Mouse (Mus musculus): ENCODE results near the gene Abcg1. TPM values are rescaled to one million over a fixed set of nuclear protein-coding genes. Genes with fewer than 3 reads are reported as not detected.

The Abcg1 gene
- polyA plus RNA-seq, 1 experiment, result not detected

GRCm38 (mm10) chr17:31036168-31036876 lies 21.2 kb upstream of the Abcg1 start:
- 29% methylated on average over 22 of the region's 22 CpGs for WGBS
- Histone ChIP-seq H3K4me3 (ENCODE audit: insufficient read depth, low read depth, low read length) (peak overlapping the region; percentile 26), H3K4me1 (ENCODE audit: control insufficient read depth, insufficient read depth, low read length) (peaks cover 19% of the 10 kb centered on the region), H3K27ac (ENCODE audit: insufficient read depth, low read depth, low read length) (peak overlapping the region; percentile 9; the same call in 1 of the 2 replicates)
- TF ChIP-seq CTCF (IDR thresholded peaks at IDR 0.05; ENCODE audit: insufficient read depth, low read depth, low read length), result no peak
- TF ChIP-seq POLR2A (IDR thresholded peaks at IDR 0.05; ENCODE audit: insufficient read depth, low read depth, low read length), result no peak

GRCm38 (mm10) chr17:31037331-31037730 lies 20.1 kb upstream of the Abcg1 start:
- 89% methylated on average over 8 of the region's 8 CpGs for WGBS
- Histone ChIP-seq H3K4me3 (ENCODE audit: insufficient read depth, low read depth, low read length) (no peak overlapping the region), H3K27ac (ENCODE audit: insufficient read depth, low read depth, low read length) (no peak overlapping the region), H3K4me1 (ENCODE audit: control insufficient read depth, insufficient read depth, low read length) (peaks cover 19% of the 10 kb centered on the region)
- TF ChIP-seq CTCF (IDR thresholded peaks at IDR 0.05; ENCODE audit: insufficient read depth, low read depth, low read length) (no peak), POLR2A (IDR thresholded peaks at IDR 0.05; ENCODE audit: insufficient read depth, low read depth, low read length) (no peak)

- Histone ChIP-seq H3K4me1 (ENCODE audit: control insufficient read depth, insufficient read depth, low read length) (peaks cover 17% of the 10 kb centered on the region), H3K27ac (ENCODE audit: insufficient read depth, low read depth, low read length) (no peak overlapping the region), H3K4me3 (ENCODE audit: insufficient read depth, low read depth, low read length) (no peak overlapping the region)
- no peak for TF ChIP-seq POLR2A (IDR thresholded peaks at IDR 0.05; ENCODE audit: insufficient read depth, low read depth, low read length)
- WGBS, result 63% methylated on average over 4 of the region's 4 CpGs
Measured at GRCm38 (mm10) chr17:31038381-31038780, 19.1 kb upstream of the Abcg1 start.

GRCm38 (mm10) chr17:31039626-31040025 lies 17.8 kb upstream of the Abcg1 start:
- WGBS, result 69% methylated on average over 7 of the region's 7 CpGs
- H3K4me3 ChIP-seq (ENCODE audit: insufficient read depth, low read depth, low read length), result no peak overlapping the region
- H3K27ac ChIP-seq (ENCODE audit: insufficient read depth, low read depth, low read length), result no peak overlapping the region
- H3K4me1 ChIP-seq (ENCODE audit: control insufficient read depth, insufficient read depth, low read length), result peaks cover 13% of the 10 kb centered on the region
- no peak for TF ChIP-seq CTCF (IDR thresholded peaks at IDR 0.05; ENCODE audit: insufficient read depth, low read depth, low read length)
- TF ChIP-seq POLR2A (IDR thresholded peaks at IDR 0.05; ENCODE audit: insufficient read depth, low read depth, low read length), result no peak

- no peak for TF ChIP-seq CTCF (IDR thresholded peaks at IDR 0.05; ENCODE audit: insufficient read depth, low read depth, low read length)
- TF ChIP-seq POLR2A (IDR thresholded peaks at IDR 0.05; ENCODE audit: insufficient read depth, low read depth, low read length), result no peak
- H3K4me1 ChIP-seq (ENCODE audit: control insufficient read depth, insufficient read depth, low read length), result peaks cover 13% of the 10 kb centered on the region
- no peak overlapping the region for H3K4me3 ChIP-seq (ENCODE audit: insufficient read depth, low read depth, low read length)
- no peak overlapping the region for H3K27ac ChIP-seq (ENCODE audit: insufficient read depth, low read depth, low read length)
- 91% methylated on average over 7 of the region's 7 CpGs for WGBS
Measured at GRCm38 (mm10) chr17:31040421-31040820, 17.1 kb upstream of the Abcg1 start.

GRCm38 (mm10) chr17:31042751-31043150 lies 14.7 kb upstream of the Abcg1 start:
- WGBS, result 70% methylated on average over 2 of the region's 2 CpGs
- no peak overlapping the region for H3K27ac ChIP-seq (ENCODE audit: insufficient read depth, low read depth, low read length)
- TF ChIP-seq POLR2A (IDR thresholded peaks at IDR 0.05; ENCODE audit: insufficient read depth, low read depth, low read length), result no peak
- no peak for TF ChIP-seq CTCF (IDR thresholded peaks at IDR 0.05; ENCODE audit: insufficient read depth, low read depth, low read length)
- H3K4me1 ChIP-seq (ENCODE audit: control insufficient read depth, insufficient read depth, low read length), result peaks cover 4% of the 10 kb centered on the region; the same call in 1 of the 2 replicates
- H3K4me3 ChIP-seq (ENCODE audit: insufficient read depth, low read depth, low read length), result no peak overlapping the region

GRCm38 (mm10) chr17:31057891-31058744 lies 643 bp downstream of the Abcg1 start:
- Histone ChIP-seq H3K4me3 (ENCODE audit: insufficient read depth, low read depth, low read length) (peak overlapping the region; percentile 85), H3K27ac (ENCODE audit: insufficient read depth, low read depth, low read length) (peak overlapping the region; percentile 91), H3K4me1 (ENCODE audit: control insufficient read depth, insufficient read depth, low read length) (peaks cover 31% of the 10 kb centered on the region)
- TF ChIP-seq CTCF (IDR thresholded peaks at IDR 0.05; ENCODE audit: insufficient read depth, low read depth, low read length) (no peak), POLR2A (IDR thresholded peaks at IDR 0.05; ENCODE audit: insufficient read depth, low read depth, low read length) (no peak)
- under 1% methylated on average over 31 of the region's 31 CpGs for WGBS

- no peak for TF ChIP-seq CTCF (IDR thresholded peaks at IDR 0.05; ENCODE audit: insufficient read depth, low read depth, low read length)
- TF ChIP-seq POLR2A (IDR thresholded peaks at IDR 0.05; ENCODE audit: insufficient read depth, low read depth, low read length), result no peak
Measured at GRCm38 (mm10) chr17:31058745-31059085, 1.2 kb downstream of the Abcg1 start.

GRCm38 (mm10) chr17:31060196-31060587 lies 2.7 kb downstream of the Abcg1 start:
- no peak for TF ChIP-seq POLR2A (IDR thresholded peaks at IDR 0.05; ENCODE audit: insufficient read depth, low read depth, low read length)
- no peak for TF ChIP-seq CTCF (IDR thresholded peaks at IDR 0.05; ENCODE audit: insufficient read depth, low read depth, low read length)
- H3K4me3 ChIP-seq (ENCODE audit: insufficient read depth, low read depth, low read length), result 0 out of 2 replicates have a peak overlapping the region, but pooled peaks have one; percentile 15
- WGBS, result 55% methylated on average over 4 of the region's 4 CpGs
- peaks cover 31% of the 10 kb centered on the region for H3K4me1 ChIP-seq (ENCODE audit: control insufficient read depth, insufficient read depth, low read length)
- H3K27ac ChIP-seq (ENCODE audit: insufficient read depth, low read depth, low read length), result peak overlapping the region; percentile 32

More at GRCm38 (mm10) chr17:31058745-31059085, 1.2 kb downstream of the Abcg1 start:
- under 1% methylated on average over 13 of the region's 13 CpGs for WGBS
- Histone ChIP-seq H3K27ac (ENCODE audit: insufficient read depth, low read depth, low read length) (peak overlapping the region; percentile 91), H3K4me3 (ENCODE audit: insufficient read depth, low read depth, low read length) (peak overlapping the region; percentile 85), H3K4me1 (ENCODE audit: control insufficient read depth, insufficient read depth, low read length) (peaks cover 31% of the 10 kb centered on the region)

All from olfactory bulb, adult 2 months (tissue).